Mouse (Mus musculus) heart, postnatal 4 days (tissue): ENCODE measurements around the gene Fgfr2. TPM values are rescaled to one million over a fixed set of nuclear protein-coding genes. Genes with fewer than 3 reads are reported as not detected.
"Not testable (repeated sequence)": the region's sequence is repeated elsewhere in the genome, so short reads cannot be mapped to it uniquely, and the experiment has no call there.

Experiments
- DNase-seq: peaks from one replicate; pipeline ENCODE4 v3.0.0; 2021
- total RNA-seq, 2 experiments: library from RNA; stranded (reverse); gene quantifications; 2 replicates each; pipeline ENCODE4 v1.2.3; 2021

The Fgfr2 gene
- total RNA-seq, 2 experiments from 2014 or later = 10.2 to 10.6 TPM

- no peak for DNase-seq
Observed at GRCm38 (mm10) chr7:133120221-133120751, 2.9 kb downstream of the Fgfr2 start.

- DNase-seq = no peak
Observed at GRCm38 (mm10) chr7:133117815-133118214, 5.3 kb downstream of the Fgfr2 start.

- DNase-seq = no peak
Observed at GRCm38 (mm10) chr7:133116542-133116941, 6.6 kb downstream of the Fgfr2 start.

GRCm38 (mm10) chr7:133115886-133116285 is 7.3 kb downstream of the Fgfr2 start:
- DNase-seq = peak; percentile 46

GRCm38 (mm10) chr7:133114847-133115470 is 8.2 kb downstream of the Fgfr2 start:
- DNase-seq = peak; percentile 68

GRCm38 (mm10) chr7:133113185-133113895 is 9.8 kb downstream of the Fgfr2 start:
- no peak for DNase-seq

- no peak for DNase-seq
Observed at GRCm38 (mm10) chr7:133112351-133112831, 10.8 kb downstream of the Fgfr2 start.

GRCm38 (mm10) chr7:133109442-133109841 is 13.7 kb downstream of the Fgfr2 start:
- no peak for DNase-seq

- no peak for DNase-seq
Observed at GRCm38 (mm10) chr7:133108695-133109094, 14.5 kb downstream of the Fgfr2 start.

- no peak for DNase-seq
Observed at GRCm38 (mm10) chr7:133102578-133102977, 20.6 kb downstream of the Fgfr2 start.

GRCm38 (mm10) chr7:133101070-133101469 is 22.1 kb downstream of the Fgfr2 start:
- no peak for DNase-seq

- DNase-seq = no peak
Observed at GRCm38 (mm10) chr7:133100178-133100577, 23.0 kb downstream of the Fgfr2 start.

GRCm38 (mm10) chr7:133099266-133099665 is 23.9 kb downstream of the Fgfr2 start:
- DNase-seq = peak; percentile 39

GRCm38 (mm10) chr7:133098118-133098793 is 24.9 kb downstream of the Fgfr2 start:
- DNase-seq = no peak

GRCm38 (mm10) chr7:133095610-133096009 is 27.5 kb downstream of the Fgfr2 start:
- not testable (repeated sequence) for DNase-seq

GRCm38 (mm10) chr7:133094711-133095495 is 28.2 kb downstream of the Fgfr2 start:
- no peak for DNase-seq

GRCm38 (mm10) chr7:133094161-133094560 is 29.0 kb downstream of the Fgfr2 start:
- DNase-seq = no peak

GRCm38 (mm10) chr7:133093731-133094130 is 29.4 kb downstream of the Fgfr2 start:
- no peak for DNase-seq

GRCm38 (mm10) chr7:133090641-133091040 is 32.5 kb downstream of the Fgfr2 start:
- DNase-seq = no peak

GRCm38 (mm10) chr7:133089621-133090260 is 33.4 kb downstream of the Fgfr2 start:
- no peak for DNase-seq

GRCm38 (mm10) chr7:133088830-133089261 is 34.3 kb downstream of the Fgfr2 start:
- DNase-seq = peak; percentile 76

- DNase-seq = no peak
Observed at GRCm38 (mm10) chr7:133088411-133088810, 34.7 kb downstream of the Fgfr2 start.
